Mouse (Mus musculus) ES-Bruce4 (cell line): Measurements from ENCODE around the gene Abcb8. TPM values are rescaled to one million over a fixed set of nuclear protein-coding genes. Genes with fewer than 3 reads are reported as not detected.

Experiments
- H3K27ac ChIP-seq: 2 replicates; pipeline ENCODE4 v1.5.1; 2012; ENCODE audit warnings: low read length, inconsistent platforms; ENCODE audit not compliant: insufficient read depth
- H3K27me3 ChIP-seq: 2 replicates; pipeline ENCODE4 v1.6.1; 2012; ENCODE audit warnings: mild to moderate bottlenecking, low read length, inconsistent platforms; ENCODE audit not compliant: control insufficient read depth, poor library complexity, insufficient read depth, severe bottlenecking
- H3K36me3 ChIP-seq: 2 replicates; pipeline ENCODE4 v1.6.1; 2012; ENCODE audit warnings: inconsistent platforms, mild to moderate bottlenecking, low read length, moderate library complexity; ENCODE audit not compliant: control insufficient read depth, poor library complexity, insufficient read depth, severe bottlenecking
- H3K4me1 ChIP-seq: one replicate; pipeline ENCODE4 v1.8.1; 2011; ENCODE audit warnings: low read length; ENCODE audit not compliant: control insufficient read depth, insufficient read depth
- H3K4me3 ChIP-seq: 2 replicates; pipeline ENCODE4 v1.5.1; 2011; ENCODE audit warnings: low read depth, mild to moderate bottlenecking, low read length
- H3K9ac ChIP-seq: 2 replicates; pipeline ENCODE4 v1.6.1; 2012; ENCODE audit warnings: low read depth, mild to moderate bottlenecking, inconsistent platforms; ENCODE audit not compliant: poor library complexity, severe bottlenecking
- H3K9me3 ChIP-seq: replicated peaks from 2 replicates; pipeline ENCODE4 v1.6.1; 2012; ENCODE audit warnings: mild to moderate bottlenecking, low read length, inconsistent platforms; ENCODE audit not compliant: control insufficient read depth, poor library complexity, insufficient read depth, severe bottlenecking
- CTCF ChIP-seq: IDR thresholded peaks from one replicate; pipeline ENCODE4 v1.8.1; 2011; ENCODE audit warnings: low read depth, low read length
- EP300 ChIP-seq: IDR thresholded peaks from 2 replicates; pipeline ENCODE4 v1.6.1; 2011; ENCODE audit warnings: low read depth, low read length; ENCODE audit not compliant: insufficient read depth
- POLR2A ChIP-seq: IDR thresholded peaks from one replicate; pipeline ENCODE4 v1.8.1; 2011; ENCODE audit warnings: low read length; ENCODE audit not compliant: insufficient read depth
- polyA plus RNA-seq: library from polyadenylated mRNA; stranded (reverse); fragments of >200 nt; gene quantifications from 2 replicates; pipeline ENCODE4 v1.2.4, GENCODE M21; 2011; ENCODE audit warnings: low read depth; ENCODE audit not compliant: missing spikeins, insufficient read depth, insufficient read length

Abcb8 gene
- polyA plus RNA-seq, result 28.8 and 29.6 TPM in 2 replicates

GRCm38 (mm10) chr5:24393392-24393997 is at the start of gene Abcb8:
Gene Abcb8, plus strand, starts transcription at chr5:24393663.
- Histone ChIP-seq H3K9me3 (no peaks in the 10 kb centered on the region), H3K27ac (peak within 1 kb of the TSS; percentile 70), H3K4me1 (peaks cover 6% of the 10 kb centered on the region), H3K36me3 (no peaks in the 10 kb centered on the region), H3K27me3 (no peaks in the 10 kb centered on the region), H3K4me3 (peak within 1 kb of the TSS; percentile 86), H3K9ac (peak within 1 kb of the TSS; percentile 42)
- TF ChIP-seq CTCF (peak; percentile 87), EP300 (no peak)

GRCm38 (mm10) chr5:24343977-24344436 is 49.5 kb upstream of the Abcb8 start:
- Histone ChIP-seq H3K9ac (no peak overlapping the region), H3K4me3 (no peak overlapping the region), H3K27me3 (no peaks in the 10 kb centered on the region), H3K4me1 (peaks cover 5% of the 10 kb centered on the region), H3K27ac (no peak overlapping the region), H3K36me3 (no peaks in the 10 kb centered on the region), H3K9me3 (no peaks in the 10 kb centered on the region)
- TF ChIP-seq POLR2A, result no peak
- no peak for TF ChIP-seq CTCF
- TF ChIP-seq EP300, result no peak

- Histone ChIP-seq H3K9ac (no peak overlapping the region), H3K4me1 (peaks cover 5% of the 10 kb centered on the region), H3K4me3 (no peak overlapping the region), H3K36me3 (no peaks in the 10 kb centered on the region), H3K9me3 (no peaks in the 10 kb centered on the region), H3K27ac (no peak overlapping the region), H3K27me3 (no peaks in the 10 kb centered on the region)
- TF ChIP-seq CTCF (no peak), EP300 (no peak), POLR2A (no peak)
Observed at GRCm38 (mm10) chr5:24344477-24345051, 48.9 kb upstream of the Abcb8 start.

GRCm38 (mm10) chr5:24346313-24346712 is 47.1 kb upstream of the Abcb8 start:
- TF ChIP-seq POLR2A, result no peak
- TF ChIP-seq EP300, result no peak
- TF ChIP-seq CTCF, result no peak
- no peak overlapping the region for H3K9ac ChIP-seq
- no peaks in the 10 kb centered on the region for H3K9me3 ChIP-seq
- H3K4me3 ChIP-seq, result no peak overlapping the region
- H3K27ac ChIP-seq, result no peak overlapping the region
- H3K36me3 ChIP-seq, result no peaks in the 10 kb centered on the region
- no peaks in the 10 kb centered on the region for H3K27me3 ChIP-seq
- H3K4me1 ChIP-seq, result peaks cover 7% of the 10 kb centered on the region

GRCm38 (mm10) chr5:24347186-24347875 is 46.1 kb upstream of the Abcb8 start:
- H3K27me3 ChIP-seq, result no peaks in the 10 kb centered on the region

GRCm38 (mm10) chr5:24348128-24348527 is 45.3 kb upstream of the Abcb8 start:
- peaks cover 7% of the 10 kb centered on the region for H3K4me1 ChIP-seq

More at GRCm38 (mm10) chr5:24347186-24347875, 46.1 kb upstream of the Abcb8 start:
- Histone ChIP-seq H3K4me1 (peaks cover 7% of the 10 kb centered on the region), H3K9ac (no peak overlapping the region), H3K4me3 (no peak overlapping the region), H3K9me3 (no peaks in the 10 kb centered on the region), H3K27ac (no peak overlapping the region), H3K36me3 (no peaks in the 10 kb centered on the region)
- TF ChIP-seq CTCF (no peak), EP300 (no peak), POLR2A (no peak)

More at GRCm38 (mm10) chr5:24348128-24348527, 45.3 kb upstream of the Abcb8 start:
- H3K27me3 ChIP-seq, result no peaks in the 10 kb centered on the region
- H3K36me3 ChIP-seq, result no peaks in the 10 kb centered on the region
- no peaks in the 10 kb centered on the region for H3K9me3 ChIP-seq
- H3K9ac ChIP-seq, result 0 out of 2 replicates have a peak overlapping the region, but pooled peaks have one; percentile 24
- no peak for TF ChIP-seq EP300
- TF ChIP-seq POLR2A, result peak; percentile 41
- no peak for TF ChIP-seq CTCF
- peak overlapping the region; percentile 65 for H3K4me3 ChIP-seq
- H3K27ac ChIP-seq, result no peak overlapping the region
